Mouse (Mus musculus) gastrocnemius, postnatal 25 days (tissue): Measurements from ENCODE around the gene Mvk. TPM values are rescaled to one million over a fixed set of nuclear protein-coding genes. Genes with fewer than 3 reads are reported as not detected.

Source experiments
- DNase-seq: peaks from one replicate; pipeline ENCODE4 v3.0.0; 2022
- total RNA-seq, 2 experiments: library from RNA; stranded (reverse); gene quantifications; 1 replicate in 1 of 2; 2 replicates in 1 of 2; pipeline ENCODE4 v1.2.3; 2021

Gene Mvk
- total RNA-seq, 2 experiments from 2014 or later: 9.6 to 9.8 TPM

DNA sequence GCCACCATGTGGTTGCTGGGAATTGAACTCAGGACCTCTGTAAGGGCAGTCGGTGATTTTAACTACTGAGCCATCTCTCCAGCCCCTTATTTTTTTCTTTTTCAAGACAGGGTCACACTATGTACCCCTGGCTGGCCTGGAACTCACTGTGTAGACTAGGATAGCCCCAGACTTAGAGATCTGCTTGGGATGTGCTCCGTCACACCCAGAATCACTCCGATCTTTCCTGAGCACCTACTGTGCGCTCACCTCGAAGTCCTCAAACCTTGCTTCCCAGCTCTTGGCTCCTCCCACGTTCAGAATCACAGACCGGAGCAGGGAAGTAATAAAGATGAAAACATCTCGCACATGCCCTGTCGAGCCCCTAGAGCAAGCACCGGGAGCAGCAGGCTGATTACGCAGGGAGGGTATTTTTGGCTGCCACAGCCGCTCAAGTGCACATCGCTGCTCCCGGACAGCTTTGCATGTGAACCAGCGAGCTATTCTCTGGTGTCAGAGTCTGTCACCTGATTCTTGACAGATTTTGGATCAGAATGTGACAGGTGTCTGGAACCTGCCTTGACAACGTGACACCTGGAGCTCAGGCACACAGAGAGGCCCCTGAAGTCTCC lies 13.0 kb downstream of the Mvk start:
- DNase-seq: no peak

DNA sequence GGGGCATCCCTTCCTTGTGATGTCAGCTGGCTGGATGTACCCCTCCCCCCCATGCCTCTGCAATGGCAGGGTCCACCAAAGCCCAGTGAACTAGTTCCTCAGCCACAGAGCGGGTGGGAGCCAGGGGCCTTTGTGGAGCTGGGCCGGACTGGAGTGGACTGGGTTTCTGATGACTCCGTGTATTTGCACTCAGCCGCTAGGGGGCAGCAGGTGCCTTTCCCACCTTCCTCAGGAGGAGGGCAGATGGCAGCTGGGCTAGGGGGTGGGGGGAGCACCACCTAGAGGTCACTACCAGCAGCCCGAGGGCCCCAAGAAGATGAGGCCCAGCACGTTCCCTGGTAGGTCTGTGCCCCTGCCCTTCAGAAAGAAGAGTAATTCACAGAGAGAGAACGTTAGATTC lies 17.2 kb downstream of the Mvk start:
- DNase-seq: peak; percentile 63

DNA sequence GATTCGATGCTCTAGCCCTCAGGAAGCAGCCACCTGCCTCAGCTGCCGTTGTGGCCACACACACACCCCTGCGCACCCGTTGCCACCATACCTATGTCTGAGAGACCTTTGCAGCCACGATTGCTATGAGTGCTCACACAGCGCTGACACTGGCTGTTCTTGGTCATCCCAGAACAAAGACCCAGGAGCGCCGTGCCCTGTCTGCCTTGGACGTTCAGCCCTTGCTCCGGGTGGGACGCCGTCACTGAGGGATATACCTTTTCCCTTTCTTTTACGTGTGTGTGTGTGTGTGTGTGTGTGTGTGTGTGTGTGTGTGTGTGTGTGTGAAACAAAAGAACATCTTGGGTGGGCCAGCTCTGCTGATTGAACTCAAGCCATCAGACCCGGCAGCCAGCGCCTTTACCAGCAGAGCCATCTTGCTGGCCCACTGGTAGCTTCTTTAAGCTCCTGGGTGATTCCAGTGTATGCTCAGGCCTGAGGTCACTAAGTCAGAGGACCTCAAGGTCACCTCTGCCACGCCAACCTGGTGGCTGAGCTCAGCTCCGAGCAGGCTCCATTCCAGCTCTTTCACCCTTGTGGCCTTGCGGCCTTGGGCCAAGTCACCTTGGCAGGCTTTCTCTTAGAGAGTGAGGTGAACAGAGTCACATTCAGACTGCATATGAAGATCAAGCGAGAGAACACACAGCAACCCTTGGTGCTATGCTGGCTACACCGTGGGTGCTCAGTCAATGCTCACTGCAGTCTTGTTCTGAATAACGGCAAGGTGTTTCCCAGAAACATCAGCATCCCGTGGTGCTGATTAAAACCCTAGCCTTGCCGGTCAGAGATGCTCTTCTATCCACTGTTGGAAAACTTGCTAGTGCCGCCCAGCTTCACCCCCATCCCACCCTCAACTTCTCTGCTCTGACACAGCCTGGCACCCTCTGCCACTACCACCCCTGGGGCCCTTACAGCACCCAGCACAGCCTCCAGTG lies 18.3 kb downstream of the Mvk start:
- DNase-seq: no peak

DNA sequence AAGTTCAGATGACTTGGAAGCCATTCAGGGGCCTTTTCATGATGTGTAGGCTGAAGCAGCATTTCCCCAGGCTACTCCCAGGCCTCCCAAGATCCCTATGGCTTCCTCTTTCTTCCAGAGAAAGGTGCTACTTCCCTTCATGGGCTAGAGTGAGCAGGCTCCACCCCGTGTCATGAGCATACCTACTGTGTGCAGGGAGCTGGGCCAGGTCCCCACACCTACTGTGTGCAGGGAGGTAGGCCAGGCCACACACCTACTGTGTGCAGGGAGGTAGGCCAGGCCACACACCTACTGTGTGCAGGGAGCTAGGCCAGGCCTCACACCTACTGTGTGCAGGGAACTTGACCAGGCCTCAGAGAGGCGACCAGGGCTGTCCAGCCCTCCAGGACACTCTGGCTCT lies 20.5 kb downstream of the Mvk start:
- no peak for DNase-seq

DNA sequence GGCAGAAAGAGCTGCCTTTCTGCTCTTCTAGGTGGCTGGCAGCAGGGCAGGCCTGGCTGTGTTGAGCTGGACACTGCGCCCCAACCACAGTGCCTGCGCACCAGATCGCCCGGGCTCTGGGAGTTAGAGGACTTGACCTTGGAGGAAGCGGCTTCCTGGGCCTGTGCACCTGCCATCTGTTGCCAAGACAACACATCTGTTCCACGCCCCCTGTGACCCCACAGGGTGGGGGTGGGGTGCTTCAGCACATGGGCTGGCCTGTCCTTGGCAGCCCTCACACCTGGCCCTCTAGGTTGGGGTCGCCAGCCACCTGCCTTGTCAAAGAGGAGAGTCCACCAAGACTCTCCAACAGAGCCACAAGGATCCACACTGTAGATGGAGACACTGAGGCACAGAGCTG lies 21.6 kb downstream of the Mvk start:
- no peak for DNase-seq

DNA sequence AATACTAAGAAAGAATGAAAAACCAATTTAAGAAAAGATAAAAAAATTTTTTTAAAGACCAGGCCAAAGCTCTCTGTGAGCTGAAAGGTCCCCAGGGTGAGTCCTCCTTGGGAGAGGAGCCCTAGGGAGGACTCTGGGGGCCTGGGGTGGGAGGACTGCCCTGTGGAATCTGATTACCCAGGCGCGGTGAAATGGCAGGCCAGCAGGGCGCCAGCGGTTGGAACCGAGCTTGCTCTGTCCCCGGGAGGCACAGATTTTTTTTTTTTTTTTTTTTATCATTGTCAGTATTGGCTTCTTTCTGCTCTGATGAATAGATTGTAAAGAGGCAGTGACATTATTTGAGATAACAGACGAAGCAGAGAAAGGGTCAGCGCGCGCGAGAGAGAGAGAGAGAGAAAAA lies 22.9 kb downstream of the Mvk start:
- no peak for DNase-seq

DNA sequence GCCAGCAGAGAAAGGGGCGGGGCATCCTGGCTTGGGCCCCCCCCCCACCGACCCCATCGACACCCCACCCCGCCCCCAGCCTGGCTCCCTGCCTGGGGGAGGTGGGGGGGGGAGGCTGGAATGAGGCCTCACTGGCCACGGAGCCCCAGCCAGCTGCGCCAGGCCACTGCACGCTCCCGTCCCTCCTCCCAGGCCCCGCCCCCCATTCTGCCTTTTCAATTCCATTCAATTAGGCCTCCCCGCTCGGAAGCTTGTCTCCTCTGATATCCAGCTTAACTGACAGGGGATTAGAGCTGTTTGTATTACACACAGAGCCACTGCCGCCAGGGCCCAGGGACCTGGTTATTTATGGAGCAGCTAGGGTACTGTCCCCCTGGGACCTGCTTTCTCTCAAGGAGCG lies 23.4 kb downstream of the Mvk start:
- peak; percentile 55 for DNase-seq

DNA sequence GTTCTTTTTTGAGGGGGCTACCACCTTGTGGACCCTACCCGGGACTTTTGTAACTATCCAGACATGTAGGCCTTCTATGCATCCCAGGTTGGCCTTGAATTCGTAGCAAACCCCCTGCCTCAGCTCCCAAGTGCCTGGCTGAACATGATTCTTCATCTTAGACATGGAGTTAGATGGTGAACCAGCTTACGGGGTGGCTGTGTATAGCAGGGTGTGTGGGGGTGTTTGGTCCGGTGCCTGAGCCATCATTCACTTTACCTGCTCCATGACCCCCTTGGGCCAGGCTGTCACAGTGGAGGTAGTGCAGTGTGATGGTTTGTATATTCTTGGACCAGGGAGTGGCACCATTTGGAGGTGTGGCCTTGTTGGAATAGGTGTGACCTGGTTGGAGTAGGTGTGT lies 23.9 kb downstream of the Mvk start:
- no peak for DNase-seq

DNA sequence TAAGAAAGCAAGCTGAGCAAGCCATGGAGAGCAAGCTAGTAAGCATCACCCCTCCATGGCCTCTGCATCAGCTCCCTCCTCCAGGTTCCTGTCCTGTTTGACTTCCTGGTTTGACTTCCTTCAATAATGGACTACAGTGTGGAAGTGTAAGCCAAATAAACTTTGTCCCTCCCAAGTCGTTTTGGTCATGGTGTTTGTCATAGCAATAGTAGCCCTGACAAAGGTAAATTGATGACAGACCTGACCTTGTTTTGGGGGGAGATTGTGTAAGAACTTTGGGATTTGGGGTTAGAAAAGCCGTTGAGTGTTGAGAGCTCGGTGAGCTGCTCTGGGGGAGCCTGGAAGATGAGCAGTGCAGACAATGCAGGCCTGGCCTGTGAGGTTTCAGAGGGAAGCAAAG lies 26.3 kb downstream of the Mvk start:
- no peak for DNase-seq

DNA sequence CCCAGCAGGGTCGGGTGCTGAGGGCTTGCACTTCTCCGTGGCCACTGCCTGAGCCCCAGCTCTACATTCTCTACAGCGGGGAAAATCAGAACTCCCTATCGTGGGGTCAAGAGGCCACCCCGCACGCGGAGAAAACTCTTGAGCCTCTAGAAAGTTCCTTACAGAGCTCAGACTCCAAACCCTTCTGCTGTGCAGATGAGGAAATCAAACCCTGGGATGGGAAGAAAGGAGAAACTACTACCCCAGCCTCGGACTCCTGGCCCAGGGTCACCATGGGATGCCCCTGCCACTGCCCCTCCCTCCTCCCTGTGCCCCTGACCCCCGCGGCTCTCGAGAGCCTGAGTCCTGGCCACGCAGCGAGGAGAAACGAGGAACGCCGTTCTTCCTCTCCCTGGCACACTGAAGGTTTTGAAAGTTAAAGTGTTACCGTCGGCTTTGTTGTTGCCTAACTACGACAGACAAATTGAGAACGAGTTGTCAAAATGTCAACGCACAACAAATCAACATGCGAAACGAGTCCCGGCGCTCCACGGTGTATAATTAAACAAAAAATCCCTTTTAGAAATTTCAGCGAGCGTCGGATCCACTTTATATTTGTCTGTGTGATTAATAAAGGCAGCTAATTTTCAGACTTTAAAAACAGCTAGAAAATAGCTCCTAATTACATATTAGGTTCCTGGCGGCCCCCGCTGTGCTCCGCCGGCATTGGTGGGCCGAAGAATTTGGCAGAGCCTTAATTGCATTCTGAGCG lies 30.8 kb downstream of the Mvk start:
- DNase-seq: no peak

DNA sequence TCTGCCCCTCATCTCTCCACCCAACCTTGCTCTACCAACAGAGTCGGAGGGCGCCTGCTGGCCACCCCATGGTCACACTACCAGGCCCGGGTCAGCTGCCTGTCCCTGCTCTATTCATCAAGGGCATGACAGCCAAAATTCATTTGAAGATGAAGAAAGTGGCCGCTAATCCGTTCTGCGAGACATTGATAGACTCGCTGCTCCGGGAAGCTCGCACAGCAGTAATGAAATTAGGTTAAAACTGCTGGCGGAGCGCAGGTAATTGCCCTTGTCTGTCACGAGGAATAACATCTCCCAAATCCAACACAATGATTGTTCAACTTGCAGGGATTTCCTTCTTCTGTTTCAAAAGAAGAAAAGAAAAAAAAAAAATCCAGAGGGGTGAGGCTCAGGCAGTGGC lies 34.2 kb downstream of the Mvk start:
- no peak for DNase-seq

DNA sequence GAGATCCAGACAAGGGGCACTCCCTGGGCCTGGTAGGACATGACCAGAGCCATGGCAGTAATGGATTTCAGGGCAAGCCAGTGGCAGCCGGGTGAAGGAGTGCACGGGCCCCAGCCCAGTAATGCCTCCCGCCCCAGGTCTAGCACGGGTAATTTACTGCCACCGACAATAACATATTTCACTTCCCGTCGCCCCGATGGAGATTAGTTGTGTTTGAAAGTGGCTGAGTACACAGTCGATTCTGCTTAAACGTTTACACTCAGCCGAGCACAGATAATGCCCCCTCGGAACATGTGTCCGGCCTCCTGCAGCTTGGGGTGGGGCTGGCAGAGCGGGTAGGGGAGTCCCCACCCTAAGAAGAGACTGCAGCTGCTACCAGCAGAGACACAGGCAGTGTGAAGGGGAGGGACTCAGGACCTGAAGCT lies 38.5 kb downstream of the Mvk start:
- no peak for DNase-seq

DNA sequence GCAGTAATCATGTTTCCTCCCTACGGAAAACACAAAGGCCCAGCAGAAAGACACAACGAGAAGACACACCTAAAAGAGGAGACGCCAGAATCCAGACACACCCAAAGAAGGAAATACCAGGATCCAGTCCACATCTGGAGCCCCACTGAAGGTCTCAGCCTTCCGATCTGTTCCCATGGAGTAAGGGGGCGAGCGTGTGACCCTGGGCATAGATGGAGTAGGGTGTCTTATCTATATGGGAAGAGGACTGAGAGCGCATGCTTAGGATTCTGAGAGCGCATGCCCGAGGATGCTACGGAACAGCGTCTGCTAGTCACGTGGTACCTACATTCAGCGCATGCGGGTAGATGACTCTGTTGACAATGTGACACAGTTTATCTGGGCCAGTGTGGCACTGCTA lies 41.6 kb downstream of the Mvk start:
- no peak for DNase-seq

DNA sequence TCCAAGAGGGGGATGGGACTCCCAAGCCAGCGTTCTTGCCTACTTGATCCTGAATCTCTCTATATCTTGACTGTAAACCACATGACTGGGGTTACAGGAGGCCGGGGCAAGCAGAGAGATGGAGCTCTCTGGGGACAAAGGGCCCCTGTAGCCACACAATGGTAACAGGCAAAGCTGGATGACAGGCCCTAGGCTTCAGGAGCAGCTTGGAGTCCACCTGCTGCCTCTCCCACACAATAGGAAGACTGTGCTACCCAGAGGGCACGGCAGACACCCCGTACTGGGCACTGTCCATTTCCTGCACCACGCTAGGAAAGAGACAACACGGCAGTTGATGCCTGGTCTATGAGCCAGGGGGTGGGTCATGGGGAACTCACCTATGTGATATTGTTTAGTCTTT lies 45.5 kb downstream of the Mvk start:
- no peak for DNase-seq

DNA sequence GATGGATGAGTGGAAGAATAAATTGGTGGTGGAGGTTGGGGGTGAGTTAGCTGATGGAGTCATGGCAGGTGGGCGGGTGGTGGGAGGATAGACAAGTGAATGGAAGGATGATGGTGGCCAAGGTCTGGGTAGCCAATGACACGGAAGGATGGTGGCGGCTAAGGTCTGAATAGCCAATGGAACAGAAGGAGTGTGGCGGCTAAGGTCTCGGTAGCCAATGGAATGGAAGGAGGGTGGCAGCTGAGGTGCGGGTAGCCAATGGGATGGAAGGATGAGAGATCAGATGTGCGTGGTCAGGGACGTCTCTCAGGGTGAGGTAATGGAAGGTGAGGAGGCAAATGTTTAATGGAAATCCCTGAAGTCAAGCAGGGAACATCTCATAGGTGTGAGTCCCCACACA lies 46.2 kb downstream of the Mvk start:
- DNase-seq: no peak

DNA sequence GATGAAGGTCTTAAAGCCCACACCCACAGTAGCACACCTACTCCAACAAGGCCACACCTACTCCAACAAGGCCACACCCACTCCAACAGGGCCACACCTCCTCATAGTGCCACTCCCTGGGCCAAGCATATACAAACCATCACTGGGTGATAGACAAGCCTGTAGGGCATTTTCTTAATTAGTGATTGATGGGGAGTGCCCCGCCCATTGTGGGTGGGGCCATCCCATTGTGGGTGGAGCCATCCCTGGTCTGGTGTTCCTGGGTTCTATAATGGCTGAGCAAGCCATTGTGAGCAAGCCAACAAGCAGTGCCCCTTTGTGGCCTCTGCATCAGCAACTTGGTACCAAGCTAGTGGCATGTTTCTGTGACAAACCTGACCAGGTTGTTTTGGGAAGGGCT lies 50.7 kb downstream of the Mvk start:
- no peak for DNase-seq

DNA sequence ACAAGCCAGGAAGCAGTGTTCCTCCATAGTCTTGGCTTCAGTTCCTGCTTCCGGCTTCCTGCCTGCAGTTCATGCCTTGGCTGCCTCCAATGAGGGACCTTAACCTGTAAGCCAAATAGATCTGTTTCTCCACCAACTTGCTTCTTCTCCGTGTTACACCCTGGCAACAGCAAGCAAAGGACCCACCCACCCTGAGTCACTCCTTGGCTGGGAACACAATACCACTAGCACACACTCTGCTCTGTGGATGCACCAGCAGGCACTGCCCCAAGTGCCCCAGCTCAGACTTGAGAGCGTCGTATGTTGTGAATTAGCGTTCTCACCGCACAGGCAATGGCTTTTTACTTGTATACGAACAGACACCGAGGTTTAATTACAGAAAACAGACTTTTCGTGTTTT lies 57.2 kb downstream of the Mvk start:
- peak; percentile 28 for DNase-seq

DNA sequence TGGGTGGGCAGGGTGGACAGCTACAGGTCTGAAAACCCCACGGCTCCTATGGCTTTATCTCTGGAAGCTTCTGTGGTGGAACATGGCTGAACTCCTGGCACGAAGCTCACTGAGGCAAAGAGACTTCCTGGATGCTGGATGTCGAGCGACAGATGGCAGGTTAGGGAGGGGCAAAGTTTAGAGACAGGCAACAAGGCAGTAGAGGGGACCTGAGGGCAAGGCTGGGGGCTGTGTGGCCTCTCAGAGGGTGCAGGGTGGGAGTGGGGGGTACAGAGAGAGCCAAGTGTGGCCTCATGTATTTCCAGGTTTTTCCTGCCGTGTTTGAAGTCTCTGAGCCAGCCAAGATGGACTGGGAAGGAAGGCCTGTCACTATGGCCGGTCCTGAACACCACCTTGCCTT lies 60.8 kb downstream of the Mvk start:
- DNase-seq: no peak

DNA sequence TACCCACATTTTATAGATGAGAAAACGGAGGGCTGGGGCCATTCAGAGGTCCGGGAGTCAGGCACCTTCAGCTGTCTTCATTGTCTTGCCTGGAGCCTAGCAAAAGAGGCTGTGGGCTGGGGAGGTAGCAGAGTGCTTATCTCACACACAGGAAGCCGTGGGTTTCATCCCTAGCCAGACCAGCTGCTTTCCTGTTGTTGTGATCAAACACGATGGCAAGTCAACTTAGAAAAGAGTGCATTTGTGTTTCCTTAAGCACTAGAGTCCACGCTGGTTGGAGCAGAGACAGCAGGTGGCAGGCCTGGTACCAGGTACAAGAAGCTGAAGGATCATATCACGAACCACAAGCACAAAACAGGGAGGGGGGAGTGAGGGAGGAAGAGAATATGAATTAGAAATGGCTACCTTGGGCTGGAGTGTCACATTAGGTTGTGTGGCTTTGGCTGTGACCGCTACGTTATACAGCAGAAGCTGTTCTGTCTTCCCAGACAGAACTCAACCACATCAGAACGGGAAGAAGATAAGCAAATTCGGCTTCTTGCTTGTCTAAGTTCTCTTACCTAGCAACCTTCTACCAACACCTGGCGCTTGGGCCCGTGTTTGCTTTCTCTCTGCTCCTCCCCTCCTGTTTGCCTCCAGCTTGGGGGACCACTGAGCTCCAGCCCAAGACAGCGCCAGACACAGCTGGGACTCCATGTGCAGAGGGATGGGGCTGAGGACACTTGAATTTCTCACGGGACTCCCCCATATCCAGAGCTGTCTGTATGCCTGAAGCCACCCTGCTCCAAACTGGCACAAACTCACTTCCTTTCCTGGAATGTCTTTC lies 61.4 kb downstream of the Mvk start:
- DNase-seq: no peak

DNA sequence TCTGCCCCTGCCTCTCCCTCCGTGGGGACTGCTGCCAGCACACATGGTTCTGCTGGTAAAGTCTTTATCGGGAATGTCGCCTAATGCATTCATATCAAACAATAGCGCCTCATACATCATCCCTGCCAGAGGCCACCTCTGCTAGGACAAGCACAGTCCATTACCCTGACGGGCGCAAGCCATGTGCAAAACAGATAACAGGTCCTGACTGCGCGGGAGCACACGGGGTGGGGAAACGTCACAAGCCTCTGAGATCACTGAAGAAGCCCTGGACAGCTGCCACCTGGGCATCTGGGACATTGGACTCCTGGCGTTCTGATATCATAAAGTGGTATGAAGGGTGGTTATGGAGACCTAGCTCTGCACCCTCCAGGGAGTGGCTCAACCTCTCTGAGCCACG lies 63.3 kb downstream of the Mvk start:
- no peak for DNase-seq

DNA sequence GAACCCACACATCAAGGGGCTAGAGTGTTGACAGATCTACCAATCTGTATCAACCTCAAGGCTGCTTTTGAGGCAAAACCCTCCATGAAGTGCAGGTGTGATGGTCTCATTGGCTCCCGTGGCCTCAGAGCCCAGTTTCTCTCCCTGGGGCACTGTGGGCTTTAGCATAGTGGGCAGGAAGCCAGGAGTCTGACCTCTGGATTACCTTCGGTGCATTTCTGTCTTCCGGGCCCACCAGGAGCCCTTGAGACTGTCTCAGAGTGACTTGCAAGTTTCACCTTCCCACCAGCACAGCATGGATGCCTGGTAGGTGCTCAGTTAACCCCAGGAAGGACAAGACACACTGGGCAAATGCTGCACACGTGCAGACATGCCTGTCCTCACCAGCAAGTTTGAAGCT lies 63.9 kb downstream of the Mvk start:
- DNase-seq: no peak

DNA sequence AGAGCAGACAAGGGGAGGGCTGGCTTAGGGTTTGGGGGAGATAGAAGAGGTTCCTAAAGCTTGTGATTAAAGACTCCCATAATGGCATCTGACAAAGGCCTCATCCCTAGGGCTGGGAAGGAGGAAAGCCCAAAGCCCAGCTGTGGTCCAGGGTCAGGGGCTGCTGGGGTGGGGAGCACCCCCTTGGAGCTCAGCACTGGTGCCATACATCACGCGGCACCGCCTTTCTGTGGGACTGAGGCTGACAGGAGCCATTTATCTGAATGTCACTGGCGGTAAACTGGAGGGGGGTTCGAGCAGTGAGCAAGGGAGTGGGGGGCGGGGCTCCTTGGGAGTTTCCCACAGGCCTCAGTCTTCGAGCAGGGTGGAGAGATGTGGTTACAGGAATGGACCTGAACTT lies 65.4 kb downstream of the Mvk start:
- no peak for DNase-seq
